Mouse (Mus musculus) forelimb bud, embryonic 11.5 days (tissue): ENCODE measurements around the gene Dmrtc2.
"Not testable (repeated sequence)": the region's sequence is repeated elsewhere in the genome, so short reads cannot be mapped to it uniquely, and the experiment has no call there.

ENCODE experiments used
- DNase-seq: peaks from one replicate; pipeline ENCODE4 v3.0.0-alpha.2; 2012; ENCODE audit warnings: low read depth, low spot score

The Dmrtc2 gene

GRCm38 (mm10) chr7:24869080-24869479 lies 777 bp upstream of the Dmrtc2 start:
- no peak for DNase-seq

- no peak for DNase-seq
Measured at GRCm38 (mm10) chr7:24877588-24877987, 7.7 kb downstream of the Dmrtc2 start.

GRCm38 (mm10) chr7:24879620-24880019 lies 9.8 kb downstream of the Dmrtc2 start:
- no peak for DNase-seq

- DNase-seq, result no peak
Measured at GRCm38 (mm10) chr7:24882416-24883199, 12.8 kb downstream of the Dmrtc2 start.

GRCm38 (mm10) chr7:24883896-24884692 lies 14.2 kb downstream of the Dmrtc2 start, which contains the start of gene Rps19:
Gene Rps19 (plus strand): TSS chr7:24884371.
- peak; percentile 100 for DNase-seq

- no peak for DNase-seq
Measured at GRCm38 (mm10) chr7:24884693-24885291, 14.9 kb downstream of the Dmrtc2 start.

- no peak for DNase-seq
Measured at GRCm38 (mm10) chr7:24885468-24886307, 15.8 kb downstream of the Dmrtc2 start.

GRCm38 (mm10) chr7:24886308-24886633 lies 16.4 kb downstream of the Dmrtc2 start:
- DNase-seq, result no peak

- no peak for DNase-seq
Measured at GRCm38 (mm10) chr7:24887096-24887495, 17.2 kb downstream of the Dmrtc2 start.

- no peak for DNase-seq
Measured at GRCm38 (mm10) chr7:24889431-24890220, 19.8 kb downstream of the Dmrtc2 start.

- peak; percentile 80 for DNase-seq
Measured at GRCm38 (mm10) chr7:24890281-24891216, 20.7 kb downstream of the Dmrtc2 start.

- DNase-seq, result no peak
Measured at GRCm38 (mm10) chr7:24891241-24892124, 21.6 kb downstream of the Dmrtc2 start.

- no peak for DNase-seq
Measured at GRCm38 (mm10) chr7:24892125-24892583, 22.3 kb downstream of the Dmrtc2 start.

GRCm38 (mm10) chr7:24895749-24896148 lies 25.9 kb downstream of the Dmrtc2 start:
- DNase-seq, result not testable (repeated sequence)

GRCm38 (mm10) chr7:24896269-24896668 lies 26.4 kb downstream of the Dmrtc2 start:
- no peak for DNase-seq

GRCm38 (mm10) chr7:24897224-24897623 lies 27.4 kb downstream of the Dmrtc2 start, which contains the start of gene Cd79a:
Gene Cd79a (plus strand): TSS chr7:24897381.
- no peak for DNase-seq

- no peak for DNase-seq
Measured at GRCm38 (mm10) chr7:24897959-24898358, 28.1 kb downstream of the Dmrtc2 start.

- no peak for DNase-seq
Measured at GRCm38 (mm10) chr7:24901114-24901513, 31.3 kb downstream of the Dmrtc2 start.
